Mouse (Mus musculus) hematopoietic stem cell, adult 5-6 weeks (primary cell): ENCODE measurements around the gene Kctd15. TPM values are rescaled to one million over a fixed set of nuclear protein-coding genes. Genes with fewer than 3 reads are reported as not detected.

Experiments used
- ATAC-seq, 2 experiments: fragments of 125-278 bp in 1 of 2; replicated peaks in 1 of 2; 2 replicates each; pipeline ENCODE4 v1.8.0; 2016 to 2017; ENCODE audit warnings: inconsistent platforms in 2 of 2, mild to moderate bottlenecking in 2 of 2, moderate number of reproducible peaks in 2 of 2, low read depth in 1 of 2, moderate TSS enrichment in 1 of 2; ENCODE audit not compliant: low FRiP score in 2 of 2, poor library complexity in 2 of 2, severe bottlenecking in 2 of 2, insufficient read depth in 1 of 2, low TSS enrichment in 1 of 2
- total RNA-seq: library from RNA; stranded (forward); fragments of 172-1452, 232-1000 nt; gene quantifications from 2 replicates; pipeline ENCODE4 v1.2.3, GENCODE M21; 2017

Kctd15 gene
- total RNA-seq, 1 experiment from 2014 or later = 1.3 TPM

DNA sequence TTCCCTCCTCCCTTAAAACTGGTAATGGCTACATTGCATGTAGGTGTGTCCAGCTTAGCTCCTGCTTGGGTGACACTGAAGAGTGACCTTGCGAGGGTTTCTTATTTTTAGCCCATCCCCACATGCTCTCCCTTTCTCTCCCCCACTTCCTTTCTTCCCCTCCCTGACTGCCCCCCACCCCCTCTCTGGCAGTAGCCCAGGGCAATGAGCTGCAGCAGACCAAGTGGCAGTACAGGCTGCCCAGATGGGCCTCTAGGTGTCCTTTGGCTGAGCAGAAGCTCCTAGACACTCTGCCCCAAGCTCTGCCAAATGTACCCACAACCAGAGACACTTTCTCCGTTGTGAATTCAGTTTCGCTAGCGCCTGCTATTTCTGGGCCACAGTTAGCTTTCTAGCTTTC is 16.4 kb upstream of the Kctd15 start:
- ATAC-seq = no peak

DNA sequence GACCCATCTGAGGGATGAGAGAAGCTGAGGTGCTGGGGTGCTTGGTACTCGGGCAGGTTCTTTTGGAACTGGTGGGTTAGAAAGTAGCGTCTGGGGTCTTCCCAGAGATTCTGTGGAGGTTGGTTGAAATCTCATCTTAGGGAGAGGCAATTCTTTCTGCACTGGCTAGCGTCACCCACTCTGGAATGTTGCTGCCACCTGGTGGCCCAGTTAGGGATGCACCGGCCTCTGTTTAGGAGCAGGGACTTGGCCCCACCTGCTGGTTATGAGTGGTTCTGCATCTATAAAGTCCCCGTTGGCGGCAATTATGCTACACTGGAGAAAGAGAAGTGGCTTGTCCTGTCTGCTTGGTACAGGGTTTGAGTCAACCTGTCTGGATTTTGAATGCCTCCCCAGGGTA is 15.4 kb upstream of the Kctd15 start:
- ATAC-seq = peak; percentile 84 to 87

DNA sequence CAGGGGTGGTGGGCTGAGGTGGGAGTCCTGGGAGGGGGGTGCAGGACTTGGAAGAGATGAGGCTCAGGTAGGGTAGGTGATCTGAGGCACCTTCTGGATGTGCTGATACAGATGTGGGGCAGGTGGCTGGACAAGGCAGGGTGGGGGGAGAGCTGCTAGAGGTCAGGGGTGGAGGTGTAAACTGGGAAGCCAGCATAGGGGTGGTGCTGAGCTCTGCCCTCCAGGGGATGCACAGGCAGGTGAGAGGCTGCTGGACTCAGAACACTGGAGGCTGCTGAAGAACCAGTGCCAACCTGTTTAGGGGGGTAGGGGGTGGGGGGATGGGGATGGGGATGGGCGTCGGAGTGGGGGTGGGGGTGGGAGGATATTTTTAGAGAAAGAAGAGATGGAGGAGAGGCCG is 14.2 kb upstream of the Kctd15 start:
- no peak for ATAC-seq

DNA sequence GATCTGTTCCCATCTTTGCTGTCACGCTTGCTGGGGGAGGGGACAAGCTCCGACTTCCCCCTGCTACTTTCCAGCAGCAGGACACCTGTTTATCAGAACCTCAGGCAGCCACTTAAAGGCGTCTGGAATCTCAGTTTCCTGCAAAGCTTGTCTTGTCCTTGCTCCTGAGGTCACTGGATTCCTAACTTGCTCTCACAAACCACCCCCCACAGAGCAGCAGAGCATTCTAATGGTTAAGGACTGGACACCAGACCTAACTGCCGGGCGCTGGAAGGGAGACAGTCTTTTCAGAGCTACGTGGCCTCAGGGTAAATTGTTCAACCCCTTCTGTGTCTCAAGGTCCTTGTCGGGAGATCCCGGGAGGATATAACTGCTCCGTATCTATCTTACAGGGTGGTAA is 12.8 kb upstream of the Kctd15 start:
- ATAC-seq = no peak

DNA sequence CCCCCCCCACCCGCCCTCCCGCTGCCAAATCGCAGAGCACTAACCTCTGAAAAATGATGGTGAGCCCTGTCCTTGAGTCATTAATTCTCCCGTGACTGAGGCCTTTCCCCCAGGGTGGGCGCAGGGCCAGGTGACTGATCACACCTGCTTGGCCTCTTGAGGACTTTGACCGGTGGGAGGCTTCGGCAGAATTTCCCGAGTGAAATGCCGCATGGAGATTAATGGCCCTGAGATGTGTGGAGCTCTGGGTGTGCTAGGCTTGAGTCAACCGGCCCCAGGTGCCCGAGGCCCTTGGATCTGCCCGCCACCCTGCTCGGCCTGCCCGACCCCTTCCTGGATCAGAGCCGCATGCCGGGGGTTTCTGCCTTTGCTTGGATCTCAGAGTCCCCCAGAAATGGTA is 11.3 kb upstream of the Kctd15 start:
- no peak for ATAC-seq

DNA sequence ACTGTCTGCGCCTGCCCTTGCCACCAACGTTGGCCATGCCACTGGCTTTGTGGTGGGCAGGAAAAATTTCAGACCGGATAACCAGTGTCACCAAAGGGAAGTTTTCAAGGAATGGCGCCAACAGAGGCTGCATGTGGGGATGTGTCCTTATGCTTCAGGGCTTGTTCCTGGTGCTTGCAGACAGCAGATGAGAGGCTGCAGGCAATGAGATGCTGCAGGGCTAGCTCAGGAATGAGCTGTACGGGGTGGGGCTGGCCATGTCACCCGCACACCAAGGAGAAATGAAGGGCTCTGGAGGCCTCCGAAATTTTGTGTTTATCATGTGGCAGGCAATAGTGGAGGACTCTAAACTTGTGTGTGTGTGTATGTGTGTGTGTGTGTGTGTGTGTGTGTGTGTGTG is 6.6 kb upstream of the Kctd15 start:
- no peak for ATAC-seq

DNA sequence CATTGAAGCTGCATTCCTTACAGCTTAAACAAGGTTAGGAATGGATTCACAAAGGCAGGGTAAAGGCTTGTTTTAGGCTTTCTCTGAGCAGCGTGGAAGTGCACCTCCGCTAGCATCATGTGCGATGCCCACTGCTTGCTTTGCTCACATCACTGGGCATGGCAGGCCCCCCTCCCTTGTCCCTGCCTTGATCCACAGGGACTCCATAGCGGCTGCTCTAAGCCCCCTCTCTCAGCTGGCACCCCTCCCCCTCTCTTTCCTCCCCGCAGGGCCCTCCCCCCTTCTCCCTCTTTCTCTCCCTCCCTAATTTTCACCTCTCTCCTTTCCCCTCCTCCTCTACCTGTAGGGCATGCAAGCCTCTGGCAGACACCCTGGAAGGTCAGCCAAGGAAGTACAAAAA is 5.7 kb upstream of the Kctd15 start:
- no peak for ATAC-seq

DNA sequence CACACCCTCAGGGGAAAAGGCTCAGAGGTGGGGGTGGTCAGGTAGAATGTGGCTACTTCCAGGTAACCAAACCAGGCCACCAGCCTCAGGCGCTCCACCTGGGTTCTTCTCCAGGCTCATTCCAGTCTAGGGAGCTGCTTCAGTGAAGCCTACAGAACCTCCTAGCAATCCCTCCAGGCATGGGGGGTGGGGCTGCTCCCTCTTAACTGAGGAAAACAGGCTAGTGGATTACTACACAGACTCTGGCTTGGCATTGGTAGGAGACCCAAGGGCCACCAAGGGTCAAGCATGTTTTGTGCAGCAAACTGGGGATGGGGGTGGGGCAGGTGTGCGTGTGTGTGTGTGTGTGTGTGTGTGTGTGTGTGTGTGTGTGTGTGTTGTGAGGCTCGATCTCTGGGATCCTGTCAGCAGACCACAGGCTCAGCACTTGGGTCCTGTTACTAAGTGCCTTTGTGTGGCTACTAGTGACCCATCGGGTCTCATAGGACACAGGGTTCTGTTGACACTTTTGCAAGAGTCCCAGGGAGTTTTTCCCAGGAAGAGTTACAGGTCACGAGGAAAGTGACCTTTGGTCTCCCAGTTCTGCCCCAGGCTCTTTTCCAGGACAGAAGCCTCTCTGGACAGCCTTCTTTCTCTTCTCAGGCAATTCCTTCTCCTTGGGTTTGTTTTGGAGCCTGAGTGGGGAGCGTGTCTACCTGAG is 3.0 kb upstream of the Kctd15 start:
- ATAC-seq = no peak

DNA sequence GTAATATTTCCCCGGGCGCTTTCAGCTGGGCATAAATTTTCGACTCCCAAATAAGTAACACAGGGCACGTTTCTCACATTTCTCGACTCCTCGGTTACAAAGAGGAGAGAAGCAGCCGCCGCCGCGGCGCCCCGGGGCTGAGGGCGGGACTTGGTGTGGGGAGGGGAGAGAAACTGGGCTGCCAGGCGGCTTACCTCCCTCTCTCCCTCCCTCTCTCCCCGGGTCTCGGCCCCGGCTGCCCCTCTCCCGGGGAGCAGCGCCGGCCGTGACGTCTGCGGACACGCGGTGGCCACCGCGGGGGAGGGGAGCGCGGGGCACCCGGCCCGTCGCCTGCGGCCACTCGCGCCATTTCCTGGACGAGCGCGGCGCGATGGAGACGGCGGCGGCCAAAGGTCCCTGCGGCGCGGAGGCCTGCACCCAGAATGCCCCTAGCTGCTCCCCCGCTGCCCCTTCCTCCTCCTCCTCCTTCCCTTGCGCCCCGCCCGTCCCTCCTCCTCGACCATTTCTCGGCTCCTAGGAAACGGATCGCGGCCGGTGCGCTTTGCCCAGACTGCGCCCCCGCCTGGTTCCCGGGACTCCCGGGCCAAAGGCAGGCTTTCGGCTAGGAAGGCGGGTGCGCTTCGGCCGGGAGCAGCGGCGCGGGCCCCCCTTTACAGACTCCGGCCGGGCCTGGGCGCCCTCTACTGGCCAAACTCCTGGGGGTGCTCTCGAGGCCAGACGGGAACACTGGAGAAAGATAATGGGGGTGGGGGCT is 1.3 kb downstream of the Kctd15 start:
- peak; percentile 54 to 77; a peak in 3 of 4 replicates for ATAC-seq

DNA sequence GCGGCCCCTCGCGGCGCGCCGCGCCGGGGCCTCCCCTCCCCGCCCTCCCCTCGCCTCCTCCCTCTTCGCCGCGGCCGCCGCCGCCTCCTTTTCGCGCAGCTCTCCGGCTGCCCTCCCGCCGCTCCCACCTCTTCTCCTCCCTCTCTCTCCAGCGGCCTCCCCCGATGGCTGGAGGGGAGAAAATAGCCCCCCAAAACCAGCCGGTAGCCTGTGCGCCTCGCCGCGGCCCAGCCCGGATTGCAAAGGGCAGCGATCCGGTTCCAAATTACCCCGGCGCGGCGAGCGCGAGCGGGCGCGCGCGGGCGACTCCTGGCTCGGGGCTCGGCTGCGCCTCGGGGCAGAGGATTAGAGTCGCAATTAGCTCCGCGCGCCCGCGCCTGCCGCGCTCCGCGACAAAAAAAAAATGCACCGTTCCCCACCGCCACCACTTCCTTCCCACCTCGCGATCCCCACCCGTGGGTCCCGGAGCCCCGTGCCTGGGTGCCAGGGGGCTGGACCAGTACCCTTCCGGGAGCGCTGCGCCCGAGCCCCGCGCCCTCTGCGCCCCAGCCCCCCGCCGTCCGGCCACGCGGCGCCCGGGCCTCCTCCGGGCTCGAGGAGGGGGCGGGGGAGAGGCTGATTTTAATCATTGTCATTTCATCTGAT is 2.0 kb downstream of the Kctd15 start:
- ATAC-seq = 0 out of 4 replicates have a peak, but pooled peaks of 1 of the 2 experiments have one; percentile 8

DNA sequence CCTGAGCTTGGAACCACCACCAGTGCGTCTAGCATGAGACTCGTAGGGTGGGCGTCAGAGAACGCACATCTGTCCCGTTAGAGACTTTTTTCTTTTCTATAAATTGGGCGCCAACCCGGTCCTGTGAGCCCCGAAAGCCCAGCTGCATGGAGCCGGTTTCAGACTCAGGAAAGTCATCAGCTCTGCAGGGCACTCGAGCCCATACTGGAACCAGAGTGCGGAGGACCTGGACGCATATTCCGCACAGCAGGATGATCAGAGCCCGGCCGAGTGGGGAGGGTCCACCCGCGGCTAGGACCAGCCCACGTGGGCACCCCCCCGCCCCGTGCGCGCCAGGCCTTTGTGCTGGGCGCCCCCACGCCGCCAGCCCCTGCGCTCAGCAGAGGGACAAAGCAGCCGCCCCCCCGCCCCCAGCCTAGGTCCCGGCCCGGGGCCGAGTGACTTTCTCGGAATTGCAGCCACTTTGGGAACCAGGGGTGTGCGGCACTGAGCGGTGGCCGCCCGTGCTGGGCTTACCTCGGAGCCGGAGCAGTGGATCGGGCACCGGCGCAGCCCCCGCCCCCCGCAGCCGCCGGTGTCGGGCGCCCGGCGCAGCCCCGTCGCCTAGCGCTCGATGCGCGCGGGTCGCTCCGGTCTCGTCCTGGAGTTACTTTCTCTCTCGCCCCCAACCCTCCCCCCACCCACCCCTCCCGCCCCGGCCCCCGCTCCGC is 2.6 kb downstream of the Kctd15 start:
- ATAC-seq = peak in 1 of 2 experiments; percentile 44; a peak in 1 of 4 replicates

DNA sequence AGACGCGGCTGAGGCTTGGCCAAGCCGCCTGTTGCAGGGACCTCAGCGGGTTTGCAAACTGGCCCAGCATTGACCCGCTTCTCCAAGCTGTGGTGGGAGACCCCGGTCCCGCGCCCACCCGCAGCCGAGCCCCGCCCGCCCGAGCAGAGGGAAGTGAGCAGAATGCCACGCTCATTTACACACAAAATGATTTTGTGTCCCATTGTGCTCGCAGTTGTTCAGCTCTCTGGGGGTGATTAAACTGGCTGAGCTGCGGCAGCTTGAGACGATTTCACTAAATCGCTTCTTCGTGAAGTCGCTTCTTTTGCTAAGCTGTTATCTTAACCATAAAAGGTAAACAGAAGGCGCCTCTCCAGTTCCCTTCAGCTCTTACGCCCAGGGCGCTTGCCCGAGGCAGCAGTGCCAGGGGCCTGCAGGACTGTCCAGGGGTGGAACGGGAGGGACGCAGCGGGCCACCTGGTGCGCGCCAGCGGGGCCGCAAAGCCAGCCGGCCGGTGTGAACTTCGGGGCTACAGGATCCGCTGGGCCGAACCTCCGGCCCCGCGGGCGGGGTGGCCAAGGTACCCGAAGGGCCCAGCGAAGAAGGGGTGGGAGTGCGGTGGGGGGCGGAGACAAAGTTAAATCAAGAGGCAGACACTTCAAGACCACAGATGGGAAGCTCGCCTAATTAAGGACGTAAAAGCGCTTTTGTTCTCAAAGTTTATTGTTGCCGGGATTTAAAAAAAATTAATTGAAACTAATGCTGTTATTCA is 3.6 kb downstream of the Kctd15 start:
- ATAC-seq = no peak

DNA sequence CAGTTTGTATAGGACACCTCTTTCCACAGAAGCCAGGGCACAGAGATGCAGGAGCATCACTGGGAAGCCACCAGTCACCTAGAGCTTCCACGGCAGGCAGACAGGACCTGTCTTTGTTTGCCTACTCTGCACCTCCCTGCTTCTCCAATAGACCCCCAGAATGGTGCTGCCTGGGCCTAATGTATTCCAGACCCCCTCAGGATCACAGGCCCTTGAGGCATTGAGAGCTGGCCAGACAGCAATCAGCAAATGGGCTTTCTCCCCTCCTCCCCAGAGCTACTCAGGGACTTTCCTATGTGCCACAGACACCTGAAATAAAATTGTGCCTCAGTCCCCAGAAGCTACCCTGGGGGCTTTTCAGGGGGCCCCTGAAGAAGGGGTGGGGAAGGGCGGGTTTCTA is 5.2 kb downstream of the Kctd15 start:
- no peak for ATAC-seq

DNA sequence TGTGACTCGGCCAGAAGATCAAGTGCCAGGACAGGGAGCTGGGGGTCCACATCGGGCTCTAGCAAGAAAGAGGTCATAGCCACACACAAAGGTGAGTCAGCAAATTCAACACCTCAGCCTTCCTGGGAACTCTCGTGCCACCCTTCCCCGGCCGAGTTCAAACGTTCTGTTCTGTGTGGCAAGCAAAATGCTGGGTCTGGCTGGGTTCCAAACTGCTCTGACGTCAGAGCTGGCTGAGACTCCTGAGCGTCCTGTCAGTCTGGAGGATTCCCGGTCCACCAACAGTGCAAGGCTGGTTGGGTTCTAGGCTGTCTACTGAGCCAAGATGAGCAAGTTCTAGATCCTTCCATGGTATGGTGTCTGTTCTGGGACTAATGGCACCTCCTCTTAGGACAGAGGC is 9.5 kb downstream of the Kctd15 start:
- 0 out of 4 replicates have a peak, but pooled peaks of 1 of the 2 experiments have one; percentile 26 for ATAC-seq

DNA sequence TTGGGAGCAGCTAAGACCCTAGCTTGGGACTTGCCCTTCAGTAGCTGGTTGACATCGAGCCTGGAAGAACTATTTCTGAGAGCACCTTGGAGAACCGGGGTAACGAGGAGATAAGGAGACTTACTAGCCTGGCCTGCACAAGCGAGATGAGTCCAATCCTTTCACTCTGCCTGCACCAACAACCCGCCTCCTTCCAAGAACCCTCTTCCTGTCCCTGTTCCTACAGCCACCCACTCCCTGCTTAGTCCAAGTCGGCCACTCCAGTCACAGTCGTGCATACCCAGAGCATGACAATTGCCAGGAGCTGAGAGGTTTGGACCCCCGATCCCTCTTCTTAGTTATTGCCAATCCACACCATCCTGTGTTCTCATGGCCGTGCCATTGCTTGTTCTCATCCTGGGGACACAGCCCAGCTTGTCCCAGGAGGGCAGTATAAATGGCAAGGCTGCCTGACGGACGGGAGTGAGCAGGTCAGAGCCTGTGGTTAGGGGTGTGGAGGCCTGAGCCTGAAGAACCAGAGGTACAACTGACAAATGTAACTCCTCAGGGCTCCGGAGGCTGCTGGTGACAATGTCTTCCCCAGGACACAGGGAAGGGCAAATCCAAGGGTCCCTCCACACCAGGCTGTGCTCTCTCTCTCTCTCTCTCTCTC is 10.3 kb downstream of the Kctd15 start:
- no peak for ATAC-seq

DNA sequence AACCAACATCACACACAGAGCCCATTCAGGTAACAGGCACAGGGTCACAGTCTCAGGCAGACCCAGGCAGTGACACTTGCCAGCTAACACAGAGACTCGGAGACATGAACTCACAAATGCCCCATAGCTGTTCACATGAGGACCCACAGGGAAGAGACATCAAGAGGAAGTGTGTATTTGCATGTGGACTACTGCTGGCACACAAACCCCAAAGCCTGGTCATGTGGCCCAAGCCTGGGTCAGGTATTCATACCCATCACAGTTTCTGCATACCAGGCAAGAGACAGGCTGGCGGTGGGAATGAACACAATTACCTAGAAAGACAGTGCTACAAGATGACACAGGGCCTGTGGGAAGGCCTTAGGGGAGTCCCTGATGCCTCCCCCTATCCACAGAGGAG is 10.9 kb downstream of the Kctd15 start:
- ATAC-seq = no peak

DNA sequence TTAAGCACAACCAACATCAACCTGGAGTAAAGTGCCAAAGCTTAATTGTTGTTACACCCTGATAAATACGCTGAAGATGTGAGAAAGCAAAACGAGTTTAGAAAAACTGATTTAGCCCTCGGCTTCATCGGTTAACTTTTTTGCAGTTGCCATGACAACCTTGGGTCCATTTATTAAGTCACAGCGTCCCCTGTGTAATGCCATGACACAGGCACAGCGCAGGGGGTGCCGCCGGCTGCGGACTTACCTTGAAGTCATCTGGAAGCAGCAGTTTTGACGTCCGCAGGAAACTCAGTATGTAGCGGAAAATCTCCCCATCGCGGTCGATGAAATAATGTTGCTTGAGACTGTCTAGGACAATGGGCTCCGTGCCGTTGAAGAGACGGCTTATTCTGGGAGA is 11.9 kb downstream of the Kctd15 start:
- no peak for ATAC-seq
